Mouse (Mus musculus): ENCODE results near the gene Irak1.

- TF ChIP-seq CTCF (IDR thresholded peaks at IDR 0.05; ENCODE audit: low read depth, low read length) (no peak), POLR2A (IDR thresholded peaks at IDR 0.05; ENCODE audit: extremely low read depth, insufficient read depth, low read length) (no peak)
Measured at GRCm38 (mm10) chrX:74014597-74014996, 9.1 kb downstream of the Irak1 start.
